ENCODE assay signal across 8 mouse cellular contexts in the genomic region with DNA sequence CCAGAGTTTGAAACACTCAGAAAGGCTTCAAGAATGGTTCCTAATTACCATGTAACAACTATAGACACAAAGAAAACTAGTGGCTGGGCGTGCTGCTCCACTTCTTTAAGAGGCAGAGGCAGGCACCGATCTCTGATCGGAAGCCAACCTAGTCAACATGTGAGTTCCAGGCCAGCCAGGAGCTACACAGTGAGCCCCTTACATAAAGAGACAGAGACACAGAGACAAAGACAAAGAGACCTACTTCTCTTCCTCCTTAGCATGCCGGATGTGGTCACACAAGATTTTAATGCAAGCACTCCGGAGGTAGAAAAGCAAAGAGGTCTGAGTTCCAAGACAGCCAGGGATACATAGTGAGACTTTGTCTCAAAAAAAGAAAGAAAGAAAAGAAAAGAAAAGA. TPM values are rescaled to one million over a fixed set of nuclear protein-coding genes. Genes with fewer than 3 reads are reported as not detected.
A peak's percentile ranks its signal among the peaks of the same experiment; 100 is the strongest.
DNase-seq lines count a peak whose midpoint lies in the region; ATAC-seq and TF ChIP-seq lines count a peak whose summit lies in the region.

No protein-coding gene starts in this region.

- ATAC-seq in lung, postnatal 0 days, result no peak
- ATAC-seq in intestine, postnatal 0 days, result no peak
- ATAC-seq in neural tube, embryonic 14.5 days (ENCODE audit: low read depth), result no peak

- H3K4me3 ChIP-seq in lung, postnatal 0 days (ENCODE audit: low read depth, low read length), result peak overlapping the region; percentile 19
- H3K4me3 ChIP-seq in intestine, postnatal 0 days (ENCODE audit: low read depth, low read length), result peak overlapping the region; percentile 63; the same call in 1 of the 2 replicates
- no peak overlapping the region for H3K4me3 ChIP-seq in neural tube, embryonic 14.5 days (ENCODE audit: low read depth, low read length)

- intact Hi-C loops in left cerebral cortex, postnatal 4 days (cut with DNase I), result loop anchor here (5.0 kb wide), 1 partner anchor 879 kb away; no protein-coding TSS in a partner anchor

- no peak overlapping the region for H3K27ac ChIP-seq in lung, postnatal 0 days (ENCODE audit: low read length)
- no peak overlapping the region for H3K27ac ChIP-seq in intestine, postnatal 0 days (ENCODE audit: low read depth, low read length)
- no peak overlapping the region for H3K27ac ChIP-seq in neural tube, embryonic 14.5 days (ENCODE audit: low read depth, low read length)

- no peaks in the 10 kb centered on the region for H3K9me3 ChIP-seq in lung, postnatal 0 days (ENCODE audit: low read length)
- no peaks in the 10 kb centered on the region for H3K9me3 ChIP-seq in intestine, postnatal 0 days (ENCODE audit: control insufficient read depth)
- H3K9me3 ChIP-seq in neural tube, embryonic 14.5 days (ENCODE audit: control insufficient read depth, low read length), result no peaks in the 10 kb centered on the region

- WGBS in lung, postnatal 0 days, result 23% methylated on average over 5 of the region's 5 CpGs
- 38% methylated on average over 5 of the region's 5 CpGs for WGBS in intestine, postnatal 0 days
- 28% methylated on average over 5 of the region's 5 CpGs for WGBS in neural tube, embryonic 14.5 days

- H3K27me3 ChIP-seq in lung, postnatal 0 days (replicated peaks; ENCODE audit: insufficient read depth, low read length), result no peaks in the 10 kb centered on the region
- H3K27me3 ChIP-seq in intestine, postnatal 0 days (replicated peaks; ENCODE audit: control insufficient read depth, insufficient read depth, low read length), result no peaks in the 10 kb centered on the region
- H3K27me3 ChIP-seq in neural tube, embryonic 14.5 days (ENCODE audit: control insufficient read depth, insufficient read depth, low read length), result no peaks in the 10 kb centered on the region

- no peaks in the 10 kb centered on the region for H3K36me3 ChIP-seq in lung, postnatal 0 days (ENCODE audit: insufficient read depth, low read length)
- H3K36me3 ChIP-seq in intestine, postnatal 0 days (ENCODE audit: control insufficient read depth, insufficient read depth), result no peaks in the 10 kb centered on the region
- no peaks in the 10 kb centered on the region for H3K36me3 ChIP-seq in neural tube, embryonic 14.5 days (ENCODE audit: control insufficient read depth, insufficient read depth, low read length)

- no peak for TF ChIP-seq CTCF in lung, postnatal 0 days (IDR thresholded peaks at IDR 0.05)
- TF ChIP-seq CTCF in intestine, postnatal 0 days (IDR thresholded peaks at IDR 0.05; ENCODE audit: low read depth), result no peak

- no peak for TF ChIP-seq EP300 in lung, postnatal 0 days (IDR thresholded peaks at IDR 0.05)

- H3K4me2 ChIP-seq in lung, postnatal 0 days (replicated peaks; ENCODE audit: low read depth, low read length), result peak overlapping the region; percentile 56
- peak overlapping the region; percentile 63 for H3K4me2 ChIP-seq in intestine, postnatal 0 days (replicated peaks; ENCODE audit: low read depth)
- H3K4me2 ChIP-seq in neural tube, embryonic 14.5 days (ENCODE audit: low read depth, low read length), result peak overlapping the region; percentile 61; the same call in 1 of the 2 replicates

- DNase-seq in lung, postnatal 0 days (ENCODE audit: low spot score), result no peak
- DNase-seq in lung, postnatal 36 days, result no peak
- DNase-seq in embryo, embryonic 10.5 days (ENCODE audit: low spot score), result peak; percentile 47
- no peak for DNase-seq in adrenal gland, adult (ENCODE audit: inconsistent age in 2 of 2, low spot score in 1 of 2)
- no peak for DNase-seq in left cerebral cortex, postnatal 4 days
- DNase-seq in cerebellum, postnatal 4 days (ENCODE audit: low spot score in 2 of 2), result no peak

- H3K4me1 ChIP-seq in lung, postnatal 0 days (ENCODE audit: insufficient read depth, low read depth, low read length), result peaks cover 2% of the 10 kb centered on the region; the same call in 1 of the 2 replicates
- H3K4me1 ChIP-seq in intestine, postnatal 0 days (replicated peaks; ENCODE audit: control insufficient read depth, insufficient read depth, low read length), result no peaks in the 10 kb centered on the region
- 0 out of 2 replicates have a peak, but pooled peaks cover 2% of the 10 kb centered on the region for H3K4me1 ChIP-seq in neural tube, embryonic 14.5 days (ENCODE audit: control insufficient read depth, insufficient read depth, low read length)

- no peak overlapping the region for H3K9ac ChIP-seq in lung, postnatal 0 days (replicated peaks; ENCODE audit: low read depth)
- H3K9ac ChIP-seq in intestine, postnatal 0 days (ENCODE audit: low read depth, low read length), result no peak overlapping the region
- no peak overlapping the region for H3K9ac ChIP-seq in neural tube, embryonic 14.5 days (replicated peaks; ENCODE audit: low read depth, low read length)

RNA-seq across cellular contexts. Expression of gene Pdha1, which starts 2.1 kb away (rescaled TPM):
- polyA plus RNA-seq in lung, postnatal 0 days (2015; fragmentation: Nextera tagmentation; extraction: Ambion mirVana), result 96.0 and 103 TPM in 2 replicates
- polyA plus RNA-seq in intestine, postnatal 0 days (2015; fragmentation: Nextera tagmentation; extraction: Ambion mirVana), result 104 and 107 TPM in 2 replicates
- 153 and 154 TPM in 2 replicates for polyA plus RNA-seq in neural tube, embryonic 14.5 days (2014; fragmentation: Nextera tagmentation; extraction: Ambion mirVana)
- total RNA-seq in left cerebral cortex, postnatal 4 days (2021), result 100 to 1,000 TPM; 210 to 214 TPM
